Mouse (Mus musculus) left cerebral cortex, adult 9 months (tissue): ENCODE measurements around the gene Psip1.

ENCODE experiments used
- DNase-seq, 2 experiments: peaks; one replicate each; pipeline ENCODE4 v3.0.0; 2022; ENCODE audit warnings: low spot score in 2 of 2

The Psip1 gene

GRCm38 (mm10) chr4:83417820-83418186, 68.5 kb downstream of the Psip1 start:
- no peak for DNase-seq

- DNase-seq: peak; percentile 86 to 97
Measured at GRCm38 (mm10) chr4:83417160-83417819, 69.0 kb downstream of the Psip1 start, which contains the start of gene Snapc3. Gene Snapc3, plus strand, starts transcription at chr4:83417724.

GRCm38 (mm10) chr4:83414241-83414824, 71.9 kb downstream of the Psip1 start:
- no peak for DNase-seq

GRCm38 (mm10) chr4:83412060-83412459, 74.2 kb downstream of the Psip1 start:
- DNase-seq: no peak

GRCm38 (mm10) chr4:83409867-83410505, 76.3 kb downstream of the Psip1 start:
- no peak for DNase-seq

GRCm38 (mm10) chr4:83407688-83408087, 78.6 kb downstream of the Psip1 start:
- no peak for DNase-seq
